Mouse (Mus musculus): ENCODE data around the gene Zpbp2. TPM values are rescaled to one million over a fixed set of nuclear protein-coding genes. Genes with fewer than 3 reads are reported as not detected.

The Zpbp2 gene
- total RNA-seq, 2 experiments from 2014 or later, result 0.22 to 0.43 TPM

- no peak for DNase-seq (ENCODE audit: low spot score in 2 of 2)
Measured at GRCm38 (mm10) chr11:98589306-98589705, 38.4 kb downstream of the Zpbp2 start.

DNA sequence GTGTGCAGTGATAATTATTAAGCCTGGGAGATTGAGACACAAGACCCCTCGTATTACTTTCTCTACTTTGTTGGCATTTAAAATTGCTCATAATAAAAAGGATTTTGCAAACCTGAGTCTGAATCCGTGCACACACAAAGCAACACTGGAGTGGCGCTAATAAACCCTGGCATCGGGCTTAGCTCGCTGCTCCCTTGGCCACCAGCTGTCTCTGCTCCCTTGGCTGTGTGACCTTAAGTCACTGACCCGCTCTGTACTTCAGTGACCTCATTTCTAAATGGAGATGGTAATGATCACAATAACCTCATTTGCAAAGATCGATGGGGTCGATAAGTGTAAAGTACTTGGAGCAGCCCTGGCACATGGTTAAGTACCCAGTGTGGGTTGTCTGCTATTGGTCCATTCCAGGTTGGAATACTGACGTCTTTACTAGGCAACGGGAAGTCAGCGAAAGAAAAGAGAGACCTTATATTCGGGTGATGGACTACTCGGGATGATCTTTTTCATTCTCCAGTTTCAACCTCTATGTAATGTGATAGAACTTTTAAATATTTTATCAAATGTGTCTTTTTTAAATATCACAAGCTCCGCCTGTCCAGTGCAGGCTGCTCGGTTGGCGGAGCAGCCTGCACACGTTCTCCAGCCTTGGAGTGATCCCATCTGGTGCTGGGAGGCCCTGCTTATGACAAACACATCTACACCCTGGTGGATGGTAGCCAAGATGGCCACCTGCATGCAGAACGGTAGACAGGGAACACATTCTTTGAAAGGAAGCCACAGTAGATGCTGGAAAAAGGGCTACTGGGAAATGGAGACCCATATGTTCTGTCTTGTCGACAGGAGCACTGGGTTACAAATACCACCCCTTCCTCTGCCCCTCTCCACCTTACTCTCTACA, 39.9 kb downstream of the Zpbp2 start:
- no peak for DNase-seq (ENCODE audit: low spot score in 2 of 2)

GRCm38 (mm10) chr11:98595021-98595420, 44.1 kb downstream of the Zpbp2 start:
- no peak for DNase-seq (ENCODE audit: low spot score in 2 of 2)

DNA sequence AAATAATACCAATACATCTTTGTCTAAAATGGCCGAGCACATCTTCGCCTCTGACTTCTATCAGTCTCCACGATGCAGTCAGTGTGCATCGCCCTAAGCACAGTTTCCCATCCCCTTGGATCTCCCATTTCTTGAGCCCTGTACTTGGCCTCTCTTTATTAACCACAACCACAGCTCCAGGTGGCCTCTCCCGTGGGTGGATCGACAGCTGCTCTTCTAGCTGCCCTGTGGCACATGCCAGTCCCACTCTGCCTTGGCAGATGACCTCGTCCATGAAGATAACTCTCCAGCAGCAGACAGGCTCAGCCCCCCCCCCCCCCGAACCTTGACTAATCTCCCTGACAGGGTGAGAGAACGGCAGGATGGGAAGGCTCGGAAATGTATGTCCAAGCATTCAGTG, 44.6 kb downstream of the Zpbp2 start:
- DNase-seq (ENCODE audit: low spot score in 2 of 2), result no peak

DNA sequence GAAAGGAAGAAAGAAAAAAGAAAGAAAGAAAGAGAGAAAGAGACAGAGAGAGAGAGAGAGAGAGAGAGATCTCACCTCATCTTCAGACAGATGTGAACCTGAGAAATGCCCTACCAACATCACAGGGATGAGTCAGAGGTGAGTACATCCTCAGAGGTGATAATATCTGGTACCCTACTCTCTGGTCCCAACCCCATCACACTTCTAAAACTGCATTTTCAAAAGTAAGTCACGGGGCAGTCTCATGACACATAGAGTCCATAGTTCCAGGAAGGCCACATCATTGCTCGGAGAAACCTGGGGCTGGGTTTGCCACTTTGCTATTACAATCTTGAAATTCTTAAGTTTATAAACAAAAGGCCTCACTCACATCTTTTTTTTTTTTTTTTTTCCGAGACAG, 45.1 kb downstream of the Zpbp2 start:
- DNase-seq (ENCODE audit: low spot score in 2 of 2), result no peak

DNA sequence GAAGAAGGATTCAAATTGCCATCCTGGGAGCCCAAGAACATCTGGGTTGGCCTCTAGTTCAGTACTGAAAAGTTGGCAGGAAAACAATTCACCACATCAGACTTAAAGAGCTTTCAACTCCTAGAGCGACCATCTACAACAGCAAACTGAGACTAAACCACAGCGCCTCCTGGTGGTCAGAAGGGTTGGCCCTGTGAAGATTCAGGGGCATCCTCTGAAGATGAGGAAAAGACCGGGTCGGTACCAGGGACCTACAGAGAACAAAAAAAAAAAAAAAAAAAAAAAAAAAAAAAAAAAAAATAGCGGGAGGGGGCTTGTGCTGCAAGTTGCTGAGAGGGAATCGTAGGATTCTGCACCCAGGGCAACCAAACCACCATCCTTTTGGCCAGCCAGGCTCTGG, 46.5 kb downstream of the Zpbp2 start:
- DNase-seq (ENCODE audit: low spot score in 2 of 2), result peak; percentile 62 to 71

DNA sequence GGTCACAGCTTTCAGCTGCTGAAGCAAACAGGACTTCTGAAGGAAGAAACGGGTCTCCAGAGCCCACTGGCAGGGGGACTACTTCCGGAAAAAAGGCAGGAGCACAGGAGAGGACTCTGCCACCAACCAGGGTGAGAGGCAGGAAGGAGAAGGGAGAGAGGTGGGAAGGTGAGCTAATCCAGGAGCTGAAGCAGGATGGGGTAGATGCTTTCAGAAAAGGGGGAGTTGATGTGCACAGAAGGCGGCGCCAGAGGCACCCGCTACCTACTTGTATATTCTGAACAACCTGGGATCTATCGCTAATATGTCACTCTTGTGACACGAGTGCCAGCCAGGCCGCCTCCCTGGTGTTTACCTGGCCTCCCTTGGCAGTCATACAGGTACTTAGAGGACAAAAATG, 47.1 kb downstream of the Zpbp2 start, which contains the start of gene Lrrc3c:
TSS of gene Lrrc3c (plus strand) at position 301 of the 400 bp plus-strand sequence.
- DNase-seq (ENCODE audit: low spot score in 2 of 2), result no peak

GRCm38 (mm10) chr11:98598851-98599290, 48.0 kb downstream of the Zpbp2 start:
- DNase-seq (ENCODE audit: low spot score in 2 of 2), result no peak

GRCm38 (mm10) chr11:98599291-98599690, 48.4 kb downstream of the Zpbp2 start:
- peak in 1 of 2 experiments; percentile 17 for DNase-seq (ENCODE audit: low spot score in 2 of 2)

GRCm38 (mm10) chr11:98602090-98602690, 51.3 kb downstream of the Zpbp2 start:
- peak in 1 of 2 experiments; percentile 16 for DNase-seq (ENCODE audit: low spot score in 2 of 2)

DNA sequence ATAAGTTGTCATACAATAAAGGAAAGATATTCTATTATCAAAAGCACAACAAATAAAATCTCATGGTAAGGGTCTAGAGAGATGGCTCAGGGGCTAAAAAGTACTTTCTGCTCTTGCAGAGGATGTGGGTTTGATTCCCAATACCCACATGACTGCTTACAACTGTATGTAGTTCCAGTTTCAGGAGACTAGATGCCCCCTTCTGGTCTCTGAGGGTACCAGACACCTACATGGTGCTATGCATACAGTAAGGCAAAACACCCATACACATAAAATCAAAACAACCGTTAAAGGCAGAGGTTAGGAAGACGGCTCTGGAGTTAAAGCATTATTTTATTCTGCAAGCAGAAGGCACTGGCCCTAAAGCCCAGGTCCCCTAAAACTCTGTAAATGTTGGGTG, 53.1 kb downstream of the Zpbp2 start:
- DNase-seq (ENCODE audit: low spot score in 2 of 2), result no peak

- peak in 1 of 2 experiments; percentile 8 for DNase-seq (ENCODE audit: low spot score in 2 of 2)
Measured at GRCm38 (mm10) chr11:98604911-98605310, 54.0 kb downstream of the Zpbp2 start.

GRCm38 (mm10) chr11:98606763-98607162, 55.9 kb downstream of the Zpbp2 start:
- peak in 1 of 2 experiments; percentile 14 for DNase-seq (ENCODE audit: low spot score in 2 of 2)

Other genes starting within 250 kb of the Zpbp2 start
- not detected for gene Neurod2, start 221.4 kb upstream of the Zpbp2 start, total RNA-seq (2021)
- under 1 TPM; 0.27 to 0.32 TPM for gene Ppp1r1b, start 202.7 kb upstream of the Zpbp2 start, total RNA-seq (2021)
- gene Stard3, start 192.7 kb upstream of the Zpbp2 start, total RNA-seq (2021), result 10 to 100 TPM; 23.4 to 24.4 TPM
- gene Tcap, start 167.3 kb upstream of the Zpbp2 start, total RNA-seq (2021), result 1 to 10 TPM in 1 of 2 experiments, not detected in 1; 3.5 TPM
- 100 to 1,000 TPM; 313 to 497 TPM for gene Pnmt, start 164.6 kb upstream of the Zpbp2 start, total RNA-seq (2021)
- gene Pgap3, start 150.6 kb upstream of the Zpbp2 start, total RNA-seq (2021), result 1 to 10 TPM; 5.3 to 6.2 TPM
- 1 to 10 TPM; 2.5 to 3.4 TPM for gene Erbb2, start 138.6 kb upstream of the Zpbp2 start, total RNA-seq (2021)
- 10 to 100 TPM; 89.5 to 94.5 TPM for gene Mien1, start 112.1 kb upstream of the Zpbp2 start, total RNA-seq (2021)
- under 1 TPM; 0.30 to 0.61 TPM for gene Grb7, start 104.7 kb upstream of the Zpbp2 start, total RNA-seq (2021)
- under 1 TPM; 0.46 to 0.86 TPM for gene Ikzf3, start 5.1 kb upstream of the Zpbp2 start, total RNA-seq (2021)
- gene Ormdl3, start 36.3 kb downstream of the Zpbp2 start, total RNA-seq (2021), result 100 to 1,000 TPM; 118 to 184 TPM
- gene Lrrc3c, start 47.2 kb downstream of the Zpbp2 start, total RNA-seq (2021), result not detected
- 10 to 100 TPM; 10.4 to 11.6 TPM for gene Gm12355, start 74.6 kb downstream of the Zpbp2 start, total RNA-seq (2021)
- gene Gsdma3, start 75.3 kb downstream of the Zpbp2 start, total RNA-seq (2021), result 10 to 100 TPM; 15.6 to 19.6 TPM
- gene Gsdma2, start 95.7 kb downstream of the Zpbp2 start, total RNA-seq (2021), result 1 to 10 TPM in 1 of 2 experiments, under 1 TPM in 1; 0.89 to 1.1 TPM
- gene Gsdma, start 113.3 kb downstream of the Zpbp2 start, total RNA-seq (2021), result not detected
- 100 to 1,000 TPM; 114 to 118 TPM for gene Psmd3, start 131.5 kb downstream of the Zpbp2 start, total RNA-seq (2021)
- gene Csf3, start 150.2 kb downstream of the Zpbp2 start, total RNA-seq (2021), result not detected
- gene Med24, start 178.3 kb downstream of the Zpbp2 start, total RNA-seq (2021), result 10 to 100 TPM; 46.1 to 49.2 TPM
- 10 to 100 TPM; 90.2 to 91.0 TPM for gene Thra, start 189.5 kb downstream of the Zpbp2 start, total RNA-seq (2021)
- gene Nr1d1, start 224.2 kb downstream of the Zpbp2 start, total RNA-seq (2021), result 100 to 1,000 TPM; 226 to 232 TPM
- 10 to 100 TPM; 82.3 to 97.4 TPM for gene Msl1, start 244.4 kb downstream of the Zpbp2 start, total RNA-seq (2021)